Mouse (Mus musculus) embryo, embryonic 11.5 days (tissue): ENCODE results near the gene Als2cl.

ENCODE experiments used
- DNase-seq: peaks from one replicate; pipeline ENCODE4 v3.0.0-alpha.2; 2012; ENCODE audit warnings: low read depth, low spot score

Gene Als2cl

DNA sequence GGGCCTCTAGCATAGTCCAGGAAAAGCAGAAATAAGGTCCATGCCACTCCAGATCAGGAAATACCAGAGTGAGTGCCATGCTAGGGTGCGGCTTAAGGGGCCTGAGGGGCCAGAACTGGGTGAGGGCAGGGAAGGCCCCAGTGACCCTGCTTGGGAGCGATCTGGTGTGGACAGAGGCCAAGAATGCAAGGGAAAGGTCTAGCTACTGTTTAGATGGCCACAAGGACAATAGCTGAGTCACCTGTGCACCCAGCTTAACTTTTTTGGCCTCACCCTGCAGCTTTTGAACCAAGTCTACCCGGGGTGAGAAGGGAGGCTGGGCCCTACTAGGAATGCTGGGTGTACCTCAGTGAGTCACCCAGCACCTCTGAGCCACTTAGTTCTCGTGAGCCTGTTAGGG is 1.1 kb downstream of the Als2cl start:
- DNase-seq = no peak

GRCm38 (mm10) chr9:110881953-110882352 is 2.3 kb downstream of the Als2cl start:
- DNase-seq = no peak

- no peak for DNase-seq
Measured at GRCm38 (mm10) chr9:110887388-110888303, 8.0 kb downstream of the Als2cl start.

GRCm38 (mm10) chr9:110888935-110889334 is 9.3 kb downstream of the Als2cl start:
- DNase-seq = no peak

DNA sequence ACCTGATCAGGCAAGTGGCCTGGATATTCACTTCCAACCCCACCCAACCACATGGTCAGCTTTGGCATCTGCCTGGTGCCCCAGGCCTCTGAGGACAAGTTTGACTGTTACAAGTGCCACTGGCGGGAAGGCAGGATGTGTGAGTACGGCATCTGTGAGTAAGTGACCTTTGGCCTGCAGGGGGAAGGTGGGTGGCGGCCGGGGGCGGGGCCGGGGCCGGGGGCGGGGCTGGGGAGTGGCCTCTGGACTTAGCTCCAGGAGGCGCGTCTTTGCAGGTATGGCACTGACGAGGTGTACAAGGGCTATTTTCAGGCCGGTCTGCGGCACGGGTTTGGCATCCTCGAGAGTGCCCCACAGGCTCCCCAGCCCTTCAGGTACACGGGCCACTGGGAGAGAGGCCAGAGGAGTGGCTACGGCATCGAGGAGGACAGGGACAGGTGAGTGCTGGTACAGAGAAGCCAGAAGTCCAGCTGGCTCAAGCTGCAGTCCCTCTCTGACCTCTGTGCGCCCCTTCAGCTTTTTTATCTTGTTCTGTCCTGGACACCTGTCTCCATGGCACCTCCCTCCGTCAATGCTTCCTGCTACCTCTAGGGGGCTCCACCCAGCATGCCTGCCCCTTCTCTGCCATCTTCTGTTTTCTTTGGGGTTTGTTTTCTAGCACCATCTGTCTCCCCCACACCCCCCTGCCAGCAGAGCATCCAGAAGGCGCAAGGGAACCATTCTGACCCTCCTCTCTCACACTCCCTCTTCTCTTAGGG is 10.5 kb downstream of the Als2cl start:
- DNase-seq = no peak

DNA sequence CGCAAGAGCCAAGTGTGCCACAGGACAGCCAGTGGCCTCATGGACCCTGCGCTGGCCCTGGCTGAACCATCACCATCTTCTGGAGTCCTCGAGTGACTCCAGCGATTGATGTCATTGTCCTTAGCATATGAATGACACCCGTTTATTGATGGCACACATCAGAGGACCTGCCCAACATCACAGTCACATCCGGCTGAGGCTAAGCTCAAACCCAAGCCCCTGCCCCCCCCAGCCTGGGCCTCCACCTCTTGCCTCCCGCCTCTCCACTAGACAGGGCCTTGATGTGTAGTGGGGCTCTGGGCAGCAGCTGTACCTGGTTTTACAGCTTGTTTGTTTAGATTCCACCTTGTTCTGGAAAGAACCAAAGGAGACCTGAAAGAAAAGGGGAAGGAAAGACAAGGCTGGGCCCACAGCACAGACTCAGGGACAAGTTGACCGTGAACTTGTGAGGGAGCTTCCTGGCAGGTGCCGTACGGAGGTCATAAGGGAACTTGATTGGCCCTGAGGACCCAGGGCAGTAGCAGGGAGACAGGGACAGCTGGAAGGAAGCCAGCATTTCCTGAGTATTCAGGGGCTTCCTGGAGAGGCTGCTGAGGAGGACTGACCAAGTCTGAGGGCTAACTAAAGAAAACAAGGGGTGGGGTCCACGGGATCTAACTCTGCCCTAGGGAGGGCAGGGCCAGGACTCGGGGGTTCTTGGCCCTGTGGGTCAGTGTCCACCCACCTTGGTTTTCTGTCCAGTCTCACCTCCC is 11.6 kb downstream of the Als2cl start:
- no peak for DNase-seq

- DNase-seq = no peak
Measured at GRCm38 (mm10) chr9:110892552-110892951, 12.9 kb downstream of the Als2cl start.

- no peak for DNase-seq
Measured at GRCm38 (mm10) chr9:110893429-110893828, 13.8 kb downstream of the Als2cl start.

- DNase-seq = no peak
Measured at GRCm38 (mm10) chr9:110895507-110895906, 15.8 kb downstream of the Als2cl start.

- DNase-seq = no peak
Measured at GRCm38 (mm10) chr9:110895994-110896393, 16.3 kb downstream of the Als2cl start.

- no peak for DNase-seq
Measured at GRCm38 (mm10) chr9:110896595-110896994, 16.9 kb downstream of the Als2cl start.

- DNase-seq = no peak
Measured at GRCm38 (mm10) chr9:110899451-110900008, 19.9 kb downstream of the Als2cl start.

DNA sequence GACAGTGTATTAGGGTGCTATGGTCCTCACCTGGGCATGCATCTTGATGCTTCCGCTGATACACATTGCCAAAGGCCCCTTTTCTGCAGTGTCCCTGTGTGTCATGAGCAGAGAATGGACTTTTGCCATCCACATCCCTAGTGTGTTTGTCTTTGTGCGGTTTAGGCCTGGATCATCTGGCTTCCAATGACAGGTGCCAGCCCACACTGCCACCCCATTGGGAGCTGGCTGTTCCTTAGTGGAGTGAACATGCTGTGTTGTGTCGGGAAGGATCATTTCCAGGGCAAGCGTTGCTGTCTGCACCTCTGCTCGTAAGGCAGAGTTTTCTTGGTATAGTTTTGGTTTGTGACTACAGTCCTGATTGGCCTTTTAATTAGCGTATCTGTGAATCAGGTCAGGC is 21.5 kb downstream of the Als2cl start:
- DNase-seq = no peak

GRCm38 (mm10) chr9:110902271-110902670 is 22.6 kb downstream of the Als2cl start:
- DNase-seq = no peak

DNA sequence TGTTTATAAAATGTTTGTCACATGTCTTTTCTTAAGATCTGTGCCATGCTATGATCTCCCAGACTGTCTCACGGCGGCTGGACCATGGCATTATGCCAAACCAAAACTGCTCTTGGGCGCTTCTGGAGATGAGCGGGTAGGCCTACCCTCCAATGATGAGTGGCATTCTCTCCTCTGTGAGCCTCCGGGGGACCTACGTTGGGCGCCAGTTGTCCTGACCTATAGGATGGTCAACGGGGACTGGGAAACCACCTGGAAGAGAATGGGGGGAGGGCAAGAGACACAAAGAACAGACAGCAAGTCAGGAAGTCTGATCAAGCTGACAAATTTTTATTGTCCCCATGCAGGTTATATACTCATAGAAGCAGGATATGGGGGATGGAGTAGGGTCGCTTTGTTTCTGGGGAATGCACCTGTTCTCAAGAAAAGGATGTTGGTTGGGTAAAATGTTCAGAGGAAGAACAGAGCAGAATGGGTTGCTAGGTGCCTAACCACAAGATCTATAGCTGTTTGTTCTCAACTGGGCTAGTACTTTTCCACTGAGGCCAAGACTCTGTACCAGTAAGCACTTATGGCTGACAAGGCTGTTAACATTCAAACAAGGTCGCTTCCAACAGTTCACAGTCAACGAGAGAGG is 27.6 kb downstream of the Als2cl start:
- no peak for DNase-seq

- DNase-seq = no peak
Measured at GRCm38 (mm10) chr9:110907838-110908630, 28.4 kb downstream of the Als2cl start.

DNA sequence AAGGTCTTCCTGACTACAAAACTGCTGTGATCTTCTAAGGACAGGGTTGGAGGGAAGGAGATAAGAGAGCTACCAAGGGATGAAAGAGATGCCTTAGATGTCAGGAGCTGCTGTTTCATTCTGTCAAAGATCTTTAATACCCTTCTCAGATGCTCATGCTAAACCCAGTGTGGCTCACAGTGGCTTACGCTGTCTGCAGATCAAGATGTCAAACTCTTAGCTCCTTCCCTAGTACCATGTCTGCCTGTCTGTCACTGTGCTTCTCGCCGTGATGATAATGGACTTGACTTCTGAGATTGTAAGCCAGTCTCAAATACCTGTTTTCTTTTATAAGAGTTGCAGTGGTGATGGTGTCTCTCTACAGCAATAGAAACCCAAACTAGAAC is 29.0 kb downstream of the Als2cl start:
- DNase-seq = no peak

GRCm38 (mm10) chr9:110909371-110909967 is 29.8 kb downstream of the Als2cl start:
- no peak for DNase-seq

DNA sequence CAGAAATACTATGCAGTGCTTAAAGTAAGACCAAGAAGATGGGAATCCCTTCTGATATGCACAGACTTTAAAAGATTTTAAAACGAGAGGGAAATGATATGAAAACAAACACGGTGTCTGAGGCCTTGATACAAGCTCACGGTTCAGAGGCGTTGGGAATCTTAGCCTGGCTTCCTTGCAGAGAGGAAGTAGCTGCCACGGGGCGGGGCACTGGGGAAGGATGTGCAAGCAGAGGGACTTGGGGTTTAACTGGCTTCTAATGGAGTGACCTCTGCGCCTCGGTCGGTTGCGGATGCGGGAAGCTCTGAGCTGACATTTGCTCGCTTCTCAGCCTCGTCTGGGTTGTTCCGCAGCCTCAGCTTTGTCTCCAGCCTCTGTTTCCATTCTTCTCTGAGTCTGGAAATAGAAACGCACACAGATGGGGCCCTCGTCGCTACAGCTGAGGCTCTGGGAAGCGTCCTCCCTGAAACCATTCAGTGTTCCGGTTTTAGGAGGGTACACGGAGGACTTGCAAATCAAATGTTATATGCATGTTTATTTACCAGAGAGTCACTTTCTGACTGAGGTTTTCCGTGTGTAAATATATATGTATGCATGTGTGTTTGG is 35.1 kb downstream of the Als2cl start:
- no peak for DNase-seq

DNA sequence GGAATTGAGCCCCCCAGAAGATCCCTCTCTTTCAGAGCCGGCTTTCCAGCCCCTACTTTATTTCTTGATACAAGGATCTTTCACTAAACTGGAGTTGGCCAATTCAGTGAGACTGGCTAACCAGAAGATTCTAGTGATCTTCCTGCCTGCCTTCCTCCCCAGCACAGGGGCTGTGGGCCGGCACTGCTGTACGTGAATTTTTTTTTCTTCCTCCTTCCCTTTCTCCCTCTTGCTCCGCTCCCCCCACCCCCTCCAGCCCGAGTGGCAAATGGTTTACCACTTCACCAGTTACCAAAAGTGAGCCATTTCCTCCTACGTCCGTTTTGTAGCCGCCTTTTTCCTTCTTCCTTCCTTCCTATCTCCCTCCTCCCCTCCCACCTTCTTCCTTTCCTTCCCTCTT is 35.8 kb downstream of the Als2cl start:
- DNase-seq = no peak
